Mouse (Mus musculus): ENCODE measurements at regions not wholly inside any gene's neighbourhood (a gene's known extent, or its start where the extent isn't known, plus 50 kb on each side); places are given as distances from the start of the nearest gene placed in this dataset.
A peak's percentile ranks its signal among the peaks of the same experiment; 100 is the strongest.

DNA sequence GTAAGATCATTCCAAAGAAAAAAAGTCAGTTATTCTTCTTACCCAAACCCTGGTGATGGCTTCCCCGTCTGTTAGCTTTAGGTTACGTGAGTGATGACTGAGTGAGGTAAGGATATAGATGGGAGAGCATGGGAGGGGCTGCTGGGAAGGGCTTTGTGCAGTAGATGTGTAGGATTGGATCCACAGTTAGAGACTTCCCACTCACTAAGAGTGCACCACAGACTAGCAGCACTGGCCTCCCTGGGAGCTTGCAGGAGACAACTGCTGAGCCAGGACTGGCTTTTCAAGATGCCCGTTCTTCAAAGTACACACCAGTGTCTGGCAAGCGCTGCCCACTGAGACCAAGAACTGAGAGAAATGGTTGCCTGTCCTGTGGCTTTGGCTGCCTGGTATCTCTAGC is 62.0 kb upstream of the Ifne start:
- DNase-seq (ENCODE audit: low spot score) = no peak

GRCm38 (mm10) chr4:88940670-88941069 is 60.7 kb upstream of the Ifne start:
- no peak for DNase-seq (ENCODE audit: low spot score)

- no peak for DNase-seq (ENCODE audit: low spot score)
Observed at GRCm38 (mm10) chr4:88939397-88939796, 59.4 kb upstream of the Ifne start.

- DNase-seq (ENCODE audit: low spot score) = no peak
Observed at GRCm38 (mm10) chr4:88938712-88939032, 58.7 kb upstream of the Ifne start.

GRCm38 (mm10) chr4:88937866-88938711 is 58.1 kb upstream of the Ifne start:
- peak; percentile 34 for DNase-seq (ENCODE audit: low spot score)

DNA sequence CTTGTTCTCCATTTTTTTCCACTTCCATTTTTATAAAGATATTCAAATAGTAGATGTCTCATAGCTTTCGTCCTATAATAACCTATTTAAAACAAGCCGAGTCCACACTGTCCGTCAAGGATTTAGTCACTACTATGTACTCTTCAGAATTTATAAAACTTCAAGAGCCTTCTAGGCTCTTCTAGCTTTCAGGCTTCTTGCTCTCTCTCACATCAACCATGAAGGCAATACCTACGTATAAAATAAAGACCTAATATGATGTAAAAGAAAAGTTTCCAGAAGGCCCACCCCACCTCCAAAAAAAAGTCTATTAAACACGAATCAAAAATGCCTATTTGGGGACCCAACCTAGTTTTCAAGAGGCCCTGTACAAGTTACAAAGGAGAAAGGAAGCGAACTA is 57.0 kb upstream of the Ifne start:
- no peak for DNase-seq (ENCODE audit: low spot score)

DNA sequence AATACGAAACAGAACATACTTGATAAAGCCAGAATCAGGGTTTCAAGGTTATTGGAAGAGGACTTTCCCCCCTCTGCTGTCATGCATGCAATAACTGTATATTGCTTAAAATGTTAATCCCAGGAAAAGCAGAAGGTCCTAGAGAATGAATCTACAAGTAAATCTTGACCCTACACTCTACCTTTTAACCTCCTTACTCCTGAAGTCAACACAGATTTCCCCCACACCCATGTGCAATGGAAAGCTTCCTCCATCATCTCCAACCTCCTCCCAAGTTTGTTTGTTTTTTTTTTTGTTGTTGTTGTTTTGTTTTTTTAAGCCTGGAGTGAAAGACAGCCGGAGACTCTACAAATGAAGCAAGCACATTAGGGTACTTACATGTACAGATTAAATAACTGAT is 55.9 kb upstream of the Ifne start:
- no peak for DNase-seq (ENCODE audit: low spot score)

- no peak for DNase-seq (ENCODE audit: low spot score)
Observed at GRCm38 (mm10) chr4:88935316-88935715, 55.3 kb upstream of the Ifne start.

- no peak for DNase-seq (ENCODE audit: low spot score)
Observed at GRCm38 (mm10) chr4:88934266-88935025, 54.4 kb upstream of the Ifne start.

DNA sequence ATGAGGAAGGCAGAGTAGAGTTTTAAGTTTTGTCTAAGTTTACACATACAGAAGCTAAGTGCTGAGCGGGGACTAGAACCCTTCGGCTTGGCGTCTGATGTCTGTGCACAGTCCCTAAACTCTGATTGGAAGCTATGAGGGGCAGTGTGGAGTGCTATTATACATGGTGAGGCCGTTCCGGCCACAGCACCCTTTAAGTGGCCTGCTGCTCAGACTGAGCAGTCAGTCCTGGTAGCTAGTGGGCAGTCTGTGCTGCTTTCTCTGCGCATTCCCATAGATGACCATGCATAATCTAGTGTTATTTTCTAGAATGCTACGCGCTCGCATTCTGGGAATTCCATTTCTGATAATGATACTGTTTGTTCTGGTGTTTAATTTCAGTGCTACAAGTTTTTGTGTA is 51.2 kb upstream of the Ifne start:
- DNase-seq (ENCODE audit: low spot score) = no peak
